Mouse (Mus musculus): Measurements from ENCODE around the gene Arhgap44.

The Arhgap44 gene

DNA sequence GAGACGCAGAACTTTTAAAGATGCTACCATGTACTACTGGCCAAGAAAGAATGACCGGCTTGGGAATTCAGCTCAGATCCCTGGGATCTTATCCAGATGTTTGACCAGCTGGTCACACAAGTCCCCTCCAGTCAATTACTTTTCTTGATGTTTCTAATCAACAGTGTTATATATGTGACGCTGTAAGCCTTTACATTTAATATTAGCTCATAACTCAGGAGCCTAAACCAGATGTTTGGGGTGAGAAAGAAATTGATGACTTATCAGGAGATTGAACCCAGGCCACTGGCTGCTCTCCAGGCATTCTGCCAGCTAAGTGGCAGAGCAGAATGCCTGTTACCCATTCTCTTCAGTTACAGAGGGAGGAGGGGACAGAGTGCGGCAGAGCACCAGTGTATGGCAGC is 193.8 kb downstream of the Arhgap44 start:
- in situ Hi-C loops (cut with MboI; ENCODE audit: low pct_unique_long_range_greater_than_20kb in 1 of 2, low sequenced_read_pairs in 2 of 2, unreplicated experiment in 1 of 2) = no loop called here

DNA sequence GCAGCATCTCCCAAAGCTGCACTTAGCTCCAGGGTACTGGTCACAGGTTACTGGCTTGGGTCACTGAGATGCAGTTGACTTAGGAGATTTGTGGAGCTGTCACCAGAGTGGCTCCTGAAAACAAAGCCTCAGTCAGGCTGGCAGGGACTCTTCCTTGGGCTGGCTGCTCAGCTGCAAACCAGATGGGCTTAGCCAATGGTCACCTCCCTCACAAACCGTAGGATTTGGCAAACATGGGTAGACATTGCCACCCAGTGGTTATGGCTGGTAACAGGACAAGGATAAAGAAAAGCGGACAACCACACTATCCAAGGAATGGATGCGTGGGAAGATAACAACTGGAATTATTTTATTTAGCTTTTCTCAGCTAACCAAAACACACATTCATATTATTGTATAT is 194.3 kb downstream of the Arhgap44 start:
- in situ Hi-C loops (cut with MboI; ENCODE audit: low pct_unique_long_range_greater_than_20kb in 1 of 2, low sequenced_read_pairs in 2 of 2, unreplicated experiment in 1 of 2) = no loop called here

DNA sequence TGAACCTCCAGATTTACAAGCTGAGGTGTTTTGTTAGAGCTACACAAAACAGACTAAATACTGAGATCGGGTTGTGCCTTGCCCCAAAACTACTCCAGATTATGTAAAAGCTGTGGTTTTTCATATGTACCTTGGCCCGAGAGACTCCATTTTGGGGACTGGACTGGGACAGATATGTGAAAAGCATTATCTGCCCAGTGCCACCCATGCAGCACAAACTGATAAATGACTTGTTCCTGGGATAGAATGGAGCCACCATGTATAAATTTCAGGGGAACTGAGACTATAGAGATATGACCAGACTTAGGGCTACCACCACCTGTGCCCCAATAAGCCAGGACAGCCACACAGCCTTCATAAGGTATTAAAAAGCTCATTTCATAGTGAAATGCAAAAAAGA is 200.1 kb downstream of the Arhgap44 start:
- in situ Hi-C loops (cut with MboI; ENCODE audit: low pct_unique_long_range_greater_than_20kb in 1 of 2, low sequenced_read_pairs in 2 of 2, unreplicated experiment in 1 of 2) = no loop called here

DNA sequence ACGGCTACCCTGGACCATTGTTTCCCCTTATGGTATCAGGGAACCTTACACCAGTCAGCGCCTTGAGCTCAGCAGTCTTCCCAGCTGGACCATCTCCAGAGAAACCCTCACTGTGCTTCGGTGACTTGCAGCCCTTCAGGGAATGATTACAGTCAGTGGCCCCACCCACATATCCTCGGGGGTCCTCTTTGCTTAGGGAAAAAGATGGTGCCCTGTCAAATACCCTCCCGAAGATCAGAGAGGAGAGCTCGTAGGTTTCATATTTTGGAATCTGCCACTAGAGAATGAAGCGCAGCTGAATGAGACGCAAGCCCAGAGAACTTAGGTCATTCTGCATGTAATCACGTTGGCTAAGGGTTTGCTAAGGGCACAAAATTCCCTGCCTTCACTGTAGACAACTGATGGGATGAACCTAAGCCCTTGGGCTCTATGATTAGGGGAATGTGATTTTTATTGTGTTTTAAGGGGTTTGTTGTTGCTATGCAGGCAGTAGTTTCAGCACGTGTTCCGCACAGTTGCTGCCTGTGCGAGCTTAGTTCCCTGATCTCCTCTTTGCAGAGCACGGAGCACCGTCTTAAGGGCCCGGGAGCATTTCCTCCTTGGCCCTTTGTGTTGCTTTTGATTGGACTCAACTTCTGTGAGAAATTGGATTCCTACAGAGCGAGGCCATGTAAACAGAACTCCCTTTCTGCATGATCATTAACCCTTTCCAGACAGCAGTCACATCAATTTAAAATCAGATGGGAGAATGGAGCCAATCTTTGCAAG is 205.6 kb downstream of the Arhgap44 start:
- in situ Hi-C loops (cut with MboI; ENCODE audit: low pct_unique_long_range_greater_than_20kb in 1 of 2, low sequenced_read_pairs in 2 of 2, unreplicated experiment in 1 of 2) = no loop called here

Measured in mouse embryonic stem cell (cell line).